Mouse (Mus musculus): ENCODE results near the gene Gpc6. TPM values are rescaled to one million over a fixed set of nuclear protein-coding genes. Genes with fewer than 3 reads are reported as not detected.

Gpc6 gene
- total RNA-seq, 2 experiments from 2014 or later, result 1.7 to 4.1 TPM

GRCm38 (mm10) chr14:117384096-117384770 lies 459.1 kb downstream of the Gpc6 start:
- TF ChIP-seq CTCF (IDR thresholded peaks at IDR 0.05), result no peak
- H3K4me3 ChIP-seq, result no peak overlapping the region
- DNase-seq, result peak; percentile 20
- H3K27ac ChIP-seq, result peak overlapping the region; percentile 2
- intact Hi-C loops (cut with DNase I), result no loop called here

GRCm38 (mm10) chr14:117385731-117386270 lies 460.7 kb downstream of the Gpc6 start:
- H3K27ac ChIP-seq, result no peak overlapping the region
- no peak overlapping the region for H3K4me3 ChIP-seq
- intact Hi-C loops (cut with DNase I), result no loop called here
- DNase-seq, result no peak
- TF ChIP-seq CTCF (IDR thresholded peaks at IDR 0.05), result no peak

- TF ChIP-seq CTCF (IDR thresholded peaks at IDR 0.05), result no peak
- intact Hi-C loops (cut with DNase I), result no loop called here
- no peak for DNase-seq
- H3K4me3 ChIP-seq, result no peak overlapping the region
- no peak overlapping the region for H3K27ac ChIP-seq
These were observed 465.7 kb downstream of the Gpc6 start for GRCm38 (mm10) chr14:117390794-117391320.

GRCm38 (mm10) chr14:117391412-117391811 lies 466.3 kb downstream of the Gpc6 start:
- no peak for TF ChIP-seq CTCF (IDR thresholded peaks at IDR 0.05)
- no peak for DNase-seq
- Histone ChIP-seq H3K27ac (no peak overlapping the region), H3K4me3 (no peak overlapping the region)
- intact Hi-C loops (cut with DNase I), result no loop called here

DNA sequence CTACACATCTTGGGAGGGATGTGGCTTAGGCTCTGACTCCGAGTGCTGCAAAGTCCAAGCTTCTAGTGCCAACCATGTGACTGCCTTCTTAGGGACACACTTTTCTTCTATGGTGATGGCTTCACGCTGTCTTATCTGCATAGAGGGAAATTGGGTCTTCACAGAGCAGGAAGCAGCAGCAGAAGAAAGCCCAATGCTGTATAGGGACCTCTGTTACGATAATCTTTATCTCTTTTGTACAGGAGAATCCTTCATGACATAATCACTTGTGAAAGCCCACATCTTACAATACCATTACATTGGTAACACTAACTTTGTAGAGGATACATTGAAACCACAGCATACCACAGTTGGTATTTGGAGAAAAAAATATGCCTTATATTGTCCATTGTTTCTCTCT lies 472.1 kb downstream of the Gpc6 start:
- intact Hi-C loops (cut with DNase I), result no loop called here
- no peak for DNase-seq
- no peak for TF ChIP-seq CTCF (IDR thresholded peaks at IDR 0.05)
- Histone ChIP-seq H3K4me3 (no peak overlapping the region), H3K27ac (no peak overlapping the region)

GRCm38 (mm10) chr14:117407824-117408524 lies 482.9 kb downstream of the Gpc6 start:
- intact Hi-C loops (cut with DNase I), result no loop called here
- DNase-seq, result no peak
- TF ChIP-seq CTCF (IDR thresholded peaks at IDR 0.05), result no peak
- H3K27ac ChIP-seq, result no peak overlapping the region
- no peak overlapping the region for H3K4me3 ChIP-seq

- Histone ChIP-seq H3K27ac (no peak overlapping the region), H3K4me3 (no peak overlapping the region)
- no peak for DNase-seq
- intact Hi-C loops (cut with DNase I), result no loop called here
- TF ChIP-seq CTCF (IDR thresholded peaks at IDR 0.05), result no peak
These were observed 483.4 kb downstream of the Gpc6 start for GRCm38 (mm10) chr14:117408525-117408835.

DNA sequence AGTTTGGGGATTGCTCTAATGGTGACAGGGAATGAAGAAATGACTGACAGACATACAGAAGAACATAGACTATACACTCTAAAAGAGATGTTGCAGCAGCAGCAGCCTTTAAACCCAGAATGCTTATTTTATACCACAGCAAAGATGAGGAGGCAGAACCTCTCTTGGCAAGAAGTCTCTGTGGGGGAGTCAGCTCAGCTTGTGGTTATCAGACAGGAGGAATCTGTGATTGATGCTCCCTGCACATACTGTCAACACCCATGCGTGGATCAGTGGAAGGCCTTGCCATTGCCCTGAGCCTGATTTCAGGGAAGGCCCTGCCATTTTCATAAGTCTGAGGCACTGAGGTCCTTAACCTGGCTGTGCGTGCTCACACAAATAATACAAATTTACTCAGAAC lies 484.7 kb downstream of the Gpc6 start:
- H3K4me3 ChIP-seq, result no peak overlapping the region
- intact Hi-C loops (cut with DNase I), result no loop called here
- TF ChIP-seq CTCF (IDR thresholded peaks at IDR 0.05), result no peak
- no peak overlapping the region for H3K27ac ChIP-seq
- DNase-seq, result no peak

- TF ChIP-seq CTCF (IDR thresholded peaks at IDR 0.05), result no peak
- no peak for DNase-seq
- Histone ChIP-seq H3K27ac (no peak overlapping the region), H3K4me3 (no peak overlapping the region)
- intact Hi-C loops (cut with DNase I), result no loop called here
These were observed 485.4 kb downstream of the Gpc6 start for GRCm38 (mm10) chr14:117410511-117410910.

DNA sequence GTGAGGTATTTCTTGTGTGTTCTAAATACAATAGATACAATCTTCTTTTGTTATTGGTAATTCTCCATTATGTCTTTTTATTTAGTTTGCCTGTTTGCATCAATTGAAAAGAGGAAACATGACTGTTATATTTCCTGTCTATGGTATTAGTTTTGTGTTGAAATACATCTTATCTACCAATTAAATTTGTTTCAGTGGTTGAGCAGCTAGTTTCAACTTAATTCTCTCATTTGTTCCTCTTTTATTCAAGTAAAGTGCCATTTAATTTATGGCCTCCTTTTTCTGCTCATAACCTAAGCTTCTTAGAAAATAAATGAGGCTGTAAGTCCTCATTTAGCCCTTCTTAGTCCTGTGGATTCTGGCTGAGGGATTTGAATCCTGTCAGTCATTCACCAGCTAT lies 489.9 kb downstream of the Gpc6 start:
- intact Hi-C loops (cut with DNase I), result no loop called here
- no peak overlapping the region for H3K4me3 ChIP-seq

DNA sequence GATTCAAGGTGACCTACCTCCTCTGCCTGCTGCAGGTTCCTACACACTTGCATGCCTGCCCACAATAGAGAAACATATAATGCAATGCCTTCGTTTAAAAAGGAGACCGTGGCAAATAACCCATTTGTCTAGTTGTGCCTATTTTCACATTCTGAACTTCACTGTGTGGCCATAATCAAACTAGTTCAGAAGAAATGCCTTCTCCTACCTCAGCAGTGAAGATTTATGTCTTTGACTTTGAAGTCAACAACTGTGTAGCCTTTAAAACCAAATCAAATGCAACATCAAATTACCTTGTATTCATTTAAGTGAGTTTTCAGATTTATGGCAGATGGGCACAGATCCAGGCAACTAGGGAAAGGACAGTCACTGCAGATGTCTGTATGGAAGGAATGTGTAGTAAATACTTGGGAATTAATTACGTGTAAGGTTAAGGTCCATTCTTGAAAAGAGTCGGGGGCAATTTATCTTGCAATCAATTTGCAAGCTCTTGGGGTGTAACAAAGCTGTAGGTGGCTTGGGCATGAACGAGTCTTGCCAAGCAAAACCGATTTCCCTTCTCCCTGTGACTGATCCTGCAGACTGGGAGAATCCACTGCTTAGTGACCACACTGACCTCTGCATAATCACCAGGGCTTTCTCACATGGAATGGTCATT lies 494.6 kb downstream of the Gpc6 start:
- no peak for TF ChIP-seq CTCF (IDR thresholded peaks at IDR 0.05)
- Histone ChIP-seq H3K27ac (no peak overlapping the region), H3K4me3 (no peak overlapping the region)
- intact Hi-C loops (cut with DNase I), result no loop called here
- no peak for DNase-seq

More for the DNA sequence above, 489.9 kb downstream of the Gpc6 start:
- TF ChIP-seq CTCF (IDR thresholded peaks at IDR 0.05), result no peak
- H3K27ac ChIP-seq, result no peak overlapping the region
- DNase-seq, result no peak

DNA sequence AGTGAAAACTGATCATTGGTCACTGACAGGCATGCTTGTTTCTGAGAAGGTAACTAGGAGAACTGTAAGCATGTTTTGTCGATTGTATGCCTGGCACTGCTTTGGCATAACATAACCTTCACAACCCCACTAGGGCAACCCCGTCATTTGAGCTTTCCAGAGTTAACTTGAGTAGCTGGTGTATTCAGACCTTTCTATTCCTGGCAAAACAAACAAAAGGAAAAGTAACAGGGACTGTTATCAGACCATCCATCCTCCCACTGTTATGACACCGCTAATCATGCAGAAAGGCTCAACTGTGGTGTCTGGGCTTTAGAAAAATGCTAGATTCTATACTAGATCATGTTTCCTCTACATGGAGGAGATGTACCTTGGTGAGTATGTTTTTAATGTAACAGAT lies 496.1 kb downstream of the Gpc6 start:
- intact Hi-C loops (cut with DNase I), result no loop called here
- no peak for TF ChIP-seq CTCF (IDR thresholded peaks at IDR 0.05)
- no peak overlapping the region for H3K4me3 ChIP-seq
- DNase-seq, result no peak
- no peak overlapping the region for H3K27ac ChIP-seq

- Histone ChIP-seq H3K4me3 (no peak overlapping the region), H3K27ac (no peak overlapping the region)
- no peak for DNase-seq
- TF ChIP-seq CTCF (IDR thresholded peaks at IDR 0.05), result no peak
- intact Hi-C loops (cut with DNase I), result no loop called here
These were observed 501.0 kb downstream of the Gpc6 start for GRCm38 (mm10) chr14:117426116-117426515.
